Mouse (Mus musculus) lung, postnatal 0 days (tissue): ENCODE measurements around the gene Onecut1. TPM values are rescaled to one million over a fixed set of nuclear protein-coding genes. Genes with fewer than 3 reads are reported as not detected.

Experiments used
- ATAC-seq: fragments of 200-750 bp; cut with Nextera tagmentation; 2 replicates; pipeline ENCODE4 v1.8.0; 2017; ENCODE audit warnings: moderate library complexity
- DNase-seq: peaks from one replicate; pipeline ENCODE4 v3.0.0-alpha.2; 2016; ENCODE audit warnings: low spot score
- H3K27ac ChIP-seq: fragments of 300-500 bp; sonication (generic); 2 replicates; pipeline ENCODE4 v1.5.1; 2014; ENCODE audit warnings: antibody characterized with exemption, mild to moderate bottlenecking, low read length, mixed read lengths
- H3K27me3 ChIP-seq: fragments of 300-500 bp; sonication (generic); replicated peaks from 2 replicates; pipeline ENCODE4 v1.6.1; 2014; ENCODE audit warnings: low read length, mixed read lengths; ENCODE audit not compliant: insufficient read depth
- H3K36me3 ChIP-seq: fragments of 300-500 bp; sonication (generic); 2 replicates; pipeline ENCODE4 v1.6.1; 2014; ENCODE audit warnings: low read length, mixed read lengths; ENCODE audit not compliant: insufficient read depth
- H3K4me1 ChIP-seq: fragments of 300-500 bp; sonication (generic); 2 replicates; pipeline ENCODE4 v1.6.1; 2014; ENCODE audit warnings: antibody characterized with exemption, low read depth, low read length, mixed read lengths; ENCODE audit not compliant: insufficient read depth
- H3K4me2 ChIP-seq: fragments of 300-500 bp; sonication (generic); replicated peaks from 2 replicates; pipeline ENCODE4 v1.6.1; 2014; ENCODE audit warnings: low read depth, mild to moderate bottlenecking, low read length, moderate library complexity, mixed read lengths
- H3K4me3 ChIP-seq: fragments of 300-500 bp; sonication (generic); 2 replicates; pipeline ENCODE4 v1.5.1; 2014; ENCODE audit warnings: low read depth, low read length
- H3K9ac ChIP-seq: fragments of 300-500 bp; sonication (generic); replicated peaks from 2 replicates; pipeline ENCODE4 v1.6.1; 2014; ENCODE audit warnings: low read depth, mild to moderate bottlenecking
- H3K9me3 ChIP-seq: fragments of 300-500 bp; sonication (generic); 2 replicates; pipeline ENCODE4 v1.6.1; 2016; ENCODE audit warnings: low read length, mixed read lengths
- CTCF ChIP-seq: IDR thresholded peaks from 2 replicates; pipeline ENCODE4 v1.5.1; 2016; ENCODE audit warnings: antibody characterized with exemption, mild to moderate bottlenecking
- EP300 ChIP-seq: IDR thresholded peaks from 2 replicates; pipeline ENCODE4 v1.6.1; 2016; ENCODE audit warnings: antibody characterized with exemption, mild to moderate bottlenecking, control low read depth
- whole genome bisulfite sequencing: fragments of 180-500 bp; shearing (Covaris S2); extraction: QIAGEN DNeasy Blood & Tissue Kit; methylation state at CpG from one replicate; pipeline ENCODE4 v1.1.7; 2014; 5-methylcytosine and 5-hydroxymethylcytosine counted together
- polyA plus RNA-seq: library from polyadenylated mRNA; unstranded; fragments of >200 nt; fragmentation: Nextera tagmentation; extraction: Ambion mirVana; gene quantifications from 2 replicates; pipeline ENCODE4 v1.2.1, GENCODE M21; 2015

The Onecut1 gene
- polyA plus RNA-seq, 1 experiment from 2014 or later, result not detected

GRCm38 (mm10) chr9:74860461-74860860, 1.3 kb upstream of the Onecut1 start:
- no peak overlapping the region for H3K27ac ChIP-seq
- no peak overlapping the region for H3K9ac ChIP-seq
- no peak overlapping the region; the same call in 1 of the 2 replicates for H3K4me3 ChIP-seq
- WGBS, result 8% methylated on average over 18 of the region's 18 CpGs
- H3K27me3 ChIP-seq, result peaks cover 88% of the 10 kb centered on the region
- H3K4me2 ChIP-seq, result 0 out of 2 replicates have a peak overlapping the region, but pooled peaks have one; percentile 83
- ATAC-seq, result no peak
- H3K9me3 ChIP-seq, result no peaks in the 10 kb centered on the region
- H3K4me1 ChIP-seq, result peaks cover 13% of the 10 kb centered on the region; the same call in 1 of the 2 replicates
- no peak for DNase-seq
- TF ChIP-seq EP300 (no peak), CTCF (no peak)
- H3K36me3 ChIP-seq, result no peaks in the 10 kb centered on the region

- WGBS, result 2% methylated on average over 40 of the region's 48 CpGs
- Histone ChIP-seq H3K4me3 (peak overlapping the region; percentile 45), H3K27me3 (peaks cover 98% of the 10 kb centered on the region), H3K36me3 (no peaks in the 10 kb centered on the region), H3K9ac (no peak overlapping the region), H3K4me2 (peak overlapping the region; percentile 83), H3K27ac (no peak overlapping the region), H3K4me1 (peaks cover 13% of the 10 kb centered on the region; the same call in 1 of the 2 replicates), H3K9me3 (no peaks in the 10 kb centered on the region)
- no peak for DNase-seq
- ATAC-seq, result no peak
- TF ChIP-seq CTCF (no peak), EP300 (no peak)
These were observed 517 bp downstream of the Onecut1 start for GRCm38 (mm10) chr9:74862096-74862780.

GRCm38 (mm10) chr9:74862783-74863654, 1.3 kb downstream of the Onecut1 start:
- H3K27ac ChIP-seq, result no peak overlapping the region
- H3K9ac ChIP-seq, result no peak overlapping the region
- H3K4me3 ChIP-seq, result peak overlapping the region; percentile 45; the same call in 1 of the 2 replicates
- TF ChIP-seq EP300 (no peak), CTCF (no peak)
- no peaks in the 10 kb centered on the region for H3K36me3 ChIP-seq
- H3K27me3 ChIP-seq, result peaks cover 98% of the 10 kb centered on the region
- no peak for ATAC-seq
- H3K4me2 ChIP-seq, result no peak overlapping the region
- no peak for DNase-seq
- H3K4me1 ChIP-seq, result peaks cover 13% of the 10 kb centered on the region; the same call in 1 of the 2 replicates
- 2% methylated on average over 54 of the region's 56 CpGs for WGBS
- H3K9me3 ChIP-seq, result no peaks in the 10 kb centered on the region

- Histone ChIP-seq H3K27me3 (peaks cover 98% of the 10 kb centered on the region), H3K9ac (no peak overlapping the region), H3K4me3 (no peak overlapping the region), H3K36me3 (no peaks in the 10 kb centered on the region), H3K4me1 (peaks cover 13% of the 10 kb centered on the region; the same call in 1 of the 2 replicates), H3K9me3 (no peaks in the 10 kb centered on the region), H3K4me2 (no peak overlapping the region), H3K27ac (no peak overlapping the region)
- no peak for TF ChIP-seq EP300
- TF ChIP-seq CTCF, result no peak
- DNase-seq (no peak), ATAC-seq (no peak)
- WGBS, result 4% methylated on average over 36 of the region's 36 CpGs
These were observed 2.1 kb downstream of the Onecut1 start for GRCm38 (mm10) chr9:74863655-74864443.

- no peak for TF ChIP-seq EP300
- no peak for TF ChIP-seq CTCF
- Histone ChIP-seq H3K27me3 (peaks cover 92% of the 10 kb centered on the region), H3K4me1 (peaks cover 13% of the 10 kb centered on the region; the same call in 1 of the 2 replicates), H3K4me2 (no peak overlapping the region), H3K9ac (no peak overlapping the region), H3K4me3 (no peak overlapping the region), H3K9me3 (no peaks in the 10 kb centered on the region), H3K36me3 (no peaks in the 10 kb centered on the region), H3K27ac (no peak overlapping the region)
- 6% methylated on average over 14 of the region's 14 CpGs for WGBS
- DNase-seq (no peak), ATAC-seq (no peak)
These were observed 2.8 kb downstream of the Onecut1 start for GRCm38 (mm10) chr9:74864471-74864870.
